Mouse (Mus musculus): ENCODE data around the gene Lrp6. TPM values are rescaled to one million over a fixed set of nuclear protein-coding genes. Genes with fewer than 3 reads are reported as not detected.

Gene Lrp6
- polyA plus RNA-seq, 1 experiment from 2014 or later: 39.6 TPM

- H3K4me2 ChIP-seq (replicated peaks; ENCODE audit: low read depth, low read length): no peak overlapping the region
- H3K27ac ChIP-seq (ENCODE audit: low read length): no peak overlapping the region
- H3K27me3 ChIP-seq (ENCODE audit: control insufficient read depth, insufficient read depth, low read length): no peaks in the 10 kb centered on the region
- no peaks in the 10 kb centered on the region for H3K4me1 ChIP-seq (ENCODE audit: control insufficient read depth, insufficient read depth, low read length)
- no peak for ATAC-seq (ENCODE audit: insufficient number of reproducible peaks, insufficient read depth, low FRiP score, low read depth)
- no peak overlapping the region for H3K9ac ChIP-seq (replicated peaks; ENCODE audit: low read depth, low read length)
- H3K9me3 ChIP-seq (ENCODE audit: control insufficient read depth, low read depth, low read length): no peaks in the 10 kb centered on the region
- no peak overlapping the region for H3K4me3 ChIP-seq (ENCODE audit: low read depth, low read length)
- 66% methylated on average over 10 of the region's 10 CpGs for WGBS
- peaks cover 2% of the 10 kb centered on the region; the same call in 1 of the 2 replicates for H3K36me3 ChIP-seq (ENCODE audit: control insufficient read depth, insufficient read depth, low read length)
These were observed 29.2 kb downstream of the Lrp6 start for GRCm38 (mm10) chr6:134537461-134538117.

- no peaks in the 10 kb centered on the region for H3K4me1 ChIP-seq (ENCODE audit: control insufficient read depth, insufficient read depth, low read length)
- H3K9ac ChIP-seq (replicated peaks; ENCODE audit: low read depth, low read length): no peak overlapping the region
- no peaks in the 10 kb centered on the region for H3K9me3 ChIP-seq (ENCODE audit: control insufficient read depth, low read depth, low read length)
- 58% methylated on average over 7 of the region's 7 CpGs for WGBS
- no peak overlapping the region for H3K4me2 ChIP-seq (replicated peaks; ENCODE audit: low read depth, low read length)
- H3K4me3 ChIP-seq (ENCODE audit: low read depth, low read length): no peak overlapping the region
- H3K27ac ChIP-seq (ENCODE audit: low read length): no peak overlapping the region
- ATAC-seq (ENCODE audit: insufficient number of reproducible peaks, insufficient read depth, low FRiP score, low read depth): no peak
- H3K36me3 ChIP-seq (ENCODE audit: control insufficient read depth, insufficient read depth, low read length): peaks cover 5% of the 10 kb centered on the region; the same call in 1 of the 2 replicates
- no peaks in the 10 kb centered on the region for H3K27me3 ChIP-seq (ENCODE audit: control insufficient read depth, insufficient read depth, low read length)
These were observed 31.6 kb downstream of the Lrp6 start for GRCm38 (mm10) chr6:134535169-134535568.

GRCm38 (mm10) chr6:134533021-134533420, 33.7 kb downstream of the Lrp6 start:
- Histone ChIP-seq H3K27me3 (ENCODE audit: control insufficient read depth, insufficient read depth, low read length) (no peaks in the 10 kb centered on the region), H3K27ac (ENCODE audit: low read length) (no peak overlapping the region), H3K36me3 (ENCODE audit: control insufficient read depth, insufficient read depth, low read length) (0 out of 2 replicates have a peak, but pooled peaks cover 3% of the 10 kb centered on the region), H3K9me3 (ENCODE audit: control insufficient read depth, low read depth, low read length) (no peaks in the 10 kb centered on the region), H3K4me3 (ENCODE audit: low read depth, low read length) (no peak overlapping the region), H3K4me2 (replicated peaks; ENCODE audit: low read depth, low read length) (no peak overlapping the region), H3K9ac (replicated peaks; ENCODE audit: low read depth, low read length) (no peak overlapping the region), H3K4me1 (ENCODE audit: control insufficient read depth, insufficient read depth, low read length) (peaks cover 1% of the 10 kb centered on the region)
- no peak for ATAC-seq (ENCODE audit: insufficient number of reproducible peaks, insufficient read depth, low FRiP score, low read depth)
- 48% methylated on average over 3 of the region's 3 CpGs for WGBS

- Histone ChIP-seq H3K27ac (ENCODE audit: low read length) (no peak overlapping the region), H3K36me3 (ENCODE audit: control insufficient read depth, insufficient read depth, low read length) (0 out of 2 replicates have a peak, but pooled peaks cover 3% of the 10 kb centered on the region), H3K4me3 (ENCODE audit: low read depth, low read length) (no peak overlapping the region), H3K9me3 (ENCODE audit: control insufficient read depth, low read depth, low read length) (no peaks in the 10 kb centered on the region), H3K9ac (replicated peaks; ENCODE audit: low read depth, low read length) (no peak overlapping the region), H3K4me2 (replicated peaks; ENCODE audit: low read depth, low read length) (no peak overlapping the region), H3K4me1 (ENCODE audit: control insufficient read depth, insufficient read depth, low read length) (peaks cover 10% of the 10 kb centered on the region), H3K27me3 (ENCODE audit: control insufficient read depth, insufficient read depth, low read length) (no peaks in the 10 kb centered on the region)
- no peak for ATAC-seq (ENCODE audit: insufficient number of reproducible peaks, insufficient read depth, low FRiP score, low read depth)
- WGBS: 45% methylated on average over 1 of the region's 1 CpGs
These were observed 34.8 kb downstream of the Lrp6 start for GRCm38 (mm10) chr6:134531950-134532349.

- WGBS: 92% methylated on average over 4 of the region's 4 CpGs
- Histone ChIP-seq H3K36me3 (ENCODE audit: control insufficient read depth, insufficient read depth, low read length) (0 out of 2 replicates have a peak, but pooled peaks cover 3% of the 10 kb centered on the region), H3K4me3 (ENCODE audit: low read depth, low read length) (no peak overlapping the region), H3K9ac (replicated peaks; ENCODE audit: low read depth, low read length) (no peak overlapping the region), H3K9me3 (ENCODE audit: control insufficient read depth, low read depth, low read length) (no peaks in the 10 kb centered on the region), H3K4me2 (replicated peaks; ENCODE audit: low read depth, low read length) (no peak overlapping the region), H3K27ac (ENCODE audit: low read length) (no peak overlapping the region), H3K27me3 (ENCODE audit: control insufficient read depth, insufficient read depth, low read length) (no peaks in the 10 kb centered on the region), H3K4me1 (ENCODE audit: control insufficient read depth, insufficient read depth, low read length) (peaks cover 13% of the 10 kb centered on the region)
- ATAC-seq (ENCODE audit: insufficient number of reproducible peaks, insufficient read depth, low FRiP score, low read depth): no peak
These were observed 37.4 kb downstream of the Lrp6 start for GRCm38 (mm10) chr6:134529340-134529739.

- no peak overlapping the region for H3K4me2 ChIP-seq (replicated peaks; ENCODE audit: low read depth, low read length)
- peaks cover 13% of the 10 kb centered on the region for H3K4me1 ChIP-seq (ENCODE audit: control insufficient read depth, insufficient read depth, low read length)
- H3K9me3 ChIP-seq (ENCODE audit: control insufficient read depth, low read depth, low read length): no peaks in the 10 kb centered on the region
- ATAC-seq (ENCODE audit: insufficient number of reproducible peaks, insufficient read depth, low FRiP score, low read depth): 0 out of 2 replicates have a peak, but pooled peaks have one; percentile 23
- H3K36me3 ChIP-seq (ENCODE audit: control insufficient read depth, insufficient read depth, low read length): 0 out of 2 replicates have a peak, but pooled peaks cover 3% of the 10 kb centered on the region
- 93% methylated on average over 7 of the region's 7 CpGs for WGBS
- no peak overlapping the region; the same call in 1 of the 2 replicates for H3K27ac ChIP-seq (ENCODE audit: low read length)
- H3K4me3 ChIP-seq (ENCODE audit: low read depth, low read length): no peak overlapping the region
- no peak overlapping the region for H3K9ac ChIP-seq (replicated peaks; ENCODE audit: low read depth, low read length)
- no peaks in the 10 kb centered on the region for H3K27me3 ChIP-seq (ENCODE audit: control insufficient read depth, insufficient read depth, low read length)
These were observed 38.4 kb downstream of the Lrp6 start for GRCm38 (mm10) chr6:134528396-134528795.

GRCm38 (mm10) chr6:134527596-134528128, 39.1 kb downstream of the Lrp6 start:
- H3K27me3 ChIP-seq (ENCODE audit: control insufficient read depth, insufficient read depth, low read length): no peaks in the 10 kb centered on the region
- H3K4me1 ChIP-seq (ENCODE audit: control insufficient read depth, insufficient read depth, low read length): peaks cover 13% of the 10 kb centered on the region
- H3K4me2 ChIP-seq (replicated peaks; ENCODE audit: low read depth, low read length): no peak overlapping the region
- H3K4me3 ChIP-seq (ENCODE audit: low read depth, low read length): no peak overlapping the region
- H3K9ac ChIP-seq (replicated peaks; ENCODE audit: low read depth, low read length): no peak overlapping the region
- no peak for ATAC-seq (ENCODE audit: insufficient number of reproducible peaks, insufficient read depth, low FRiP score, low read depth)
- 28% methylated on average over 6 of the region's 6 CpGs for WGBS
- H3K36me3 ChIP-seq (ENCODE audit: control insufficient read depth, insufficient read depth, low read length): 0 out of 2 replicates have a peak, but pooled peaks cover 3% of the 10 kb centered on the region
- no peaks in the 10 kb centered on the region for H3K9me3 ChIP-seq (ENCODE audit: control insufficient read depth, low read depth, low read length)
- no peak overlapping the region for H3K27ac ChIP-seq (ENCODE audit: low read length)

GRCm38 (mm10) chr6:134526821-134527595, 39.8 kb downstream of the Lrp6 start:
- H3K9ac ChIP-seq (replicated peaks; ENCODE audit: low read depth, low read length): no peak overlapping the region
- H3K4me1 ChIP-seq (ENCODE audit: control insufficient read depth, insufficient read depth, low read length): peaks cover 13% of the 10 kb centered on the region
- H3K4me3 ChIP-seq (ENCODE audit: low read depth, low read length): no peak overlapping the region
- H3K36me3 ChIP-seq (ENCODE audit: control insufficient read depth, insufficient read depth, low read length): 0 out of 2 replicates have a peak, but pooled peaks cover 3% of the 10 kb centered on the region
- no peaks in the 10 kb centered on the region for H3K27me3 ChIP-seq (ENCODE audit: control insufficient read depth, insufficient read depth, low read length)
- no peak overlapping the region for H3K27ac ChIP-seq (ENCODE audit: low read length)
- ATAC-seq (ENCODE audit: insufficient number of reproducible peaks, insufficient read depth, low FRiP score, low read depth): no peak
- H3K9me3 ChIP-seq (ENCODE audit: control insufficient read depth, low read depth, low read length): no peaks in the 10 kb centered on the region
- 0 out of 2 replicates have a peak overlapping the region, but pooled peaks have one; percentile 6 for H3K4me2 ChIP-seq (replicated peaks; ENCODE audit: low read depth, low read length)
- 39% methylated on average over 10 of the region's 10 CpGs for WGBS
